Mouse (Mus musculus): ENCODE data around the gene Slc35a1.

Gene Slc35a1

DNA sequence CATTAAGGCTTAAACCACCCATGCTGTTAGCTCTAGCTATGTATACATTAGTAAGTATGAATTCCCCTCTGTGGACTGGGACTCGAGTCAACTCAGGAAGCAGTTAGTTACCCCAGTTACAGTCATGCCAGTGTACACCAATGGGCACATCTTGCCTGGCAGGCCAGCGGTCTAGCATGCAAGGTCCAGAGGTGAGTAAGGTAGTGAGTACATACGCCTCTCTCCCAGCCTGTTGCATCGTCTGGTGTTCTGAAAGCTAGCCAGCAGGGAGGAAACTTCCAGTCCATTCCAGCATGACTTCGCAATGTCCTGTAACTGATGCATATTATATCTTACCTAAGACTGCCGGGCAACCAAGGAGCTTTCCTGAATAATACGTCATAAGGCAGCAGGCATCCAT is 34.1 kb downstream of the Slc35a1 start:
- DNase-seq (ENCODE audit: low spot score), result no peak

DNA sequence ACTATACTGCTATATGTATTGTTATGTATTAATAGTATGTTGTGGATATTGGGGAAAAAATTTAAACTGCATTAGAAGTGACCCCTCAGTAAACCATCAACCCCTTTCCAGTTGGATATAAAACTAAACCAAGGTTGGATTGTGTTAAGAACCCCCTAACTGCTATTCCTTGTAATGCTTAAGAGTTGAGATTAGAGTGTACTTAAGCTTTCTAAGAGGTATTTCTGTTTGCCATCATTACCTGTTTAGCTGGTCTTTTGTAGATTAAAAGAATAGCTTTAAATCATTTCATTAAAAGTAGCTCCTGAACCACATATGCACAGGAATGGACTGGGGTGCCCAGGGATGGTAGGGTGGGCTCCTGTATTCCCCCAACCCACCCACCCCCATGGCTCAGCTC is 42.5 kb downstream of the Slc35a1 start:
- no peak for DNase-seq (ENCODE audit: low spot score)

DNA sequence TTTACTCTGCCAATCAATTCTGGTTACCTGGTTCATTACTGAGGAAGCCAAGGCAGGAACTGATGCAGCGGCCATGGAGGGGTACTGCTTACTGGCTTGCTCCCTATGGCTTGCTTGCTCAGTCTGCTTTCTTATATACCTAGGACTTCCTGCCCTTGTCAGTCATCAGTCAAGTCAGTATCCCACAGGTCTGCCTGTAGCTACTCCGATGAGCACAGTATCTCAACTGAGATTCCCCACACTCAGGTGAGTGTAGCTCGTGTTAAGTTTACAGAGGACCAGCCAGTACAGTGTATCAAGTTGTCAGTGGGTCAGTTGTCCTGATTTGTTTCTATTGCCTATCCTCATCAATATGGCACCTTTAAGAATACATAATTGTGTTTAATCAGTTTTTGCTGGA is 46.5 kb downstream of the Slc35a1 start:
- DNase-seq (ENCODE audit: low spot score), result no peak

DNA sequence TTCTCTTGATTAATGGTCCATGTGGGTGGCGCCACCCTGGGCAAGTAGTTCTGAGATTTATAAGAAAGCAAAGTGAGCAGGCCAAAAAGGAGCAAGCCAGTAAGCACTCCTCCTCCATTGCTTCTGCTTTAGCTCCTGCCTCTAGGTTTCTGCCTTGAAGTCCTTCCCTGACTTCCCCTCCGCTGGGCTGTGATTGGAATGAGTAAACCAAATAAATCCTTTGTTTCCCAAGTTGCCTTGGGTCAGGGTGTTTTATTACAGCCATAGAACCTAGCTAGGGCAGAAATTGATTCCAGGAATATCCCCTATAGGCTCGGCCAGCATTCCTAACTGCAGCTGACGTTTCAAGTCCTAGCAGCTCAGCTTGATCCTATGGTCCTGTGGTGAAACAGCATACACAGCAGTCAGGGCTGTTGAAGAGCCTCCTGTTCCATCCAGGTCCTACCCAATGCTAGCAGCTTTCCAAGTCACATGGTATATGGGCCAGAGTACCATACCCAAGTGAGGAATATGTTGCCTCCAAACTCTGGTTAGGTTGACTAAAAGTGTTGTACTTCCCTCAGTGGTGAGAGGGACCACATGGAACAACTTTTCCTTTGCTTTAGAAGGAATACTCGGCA is 47.4 kb downstream of the Slc35a1 start:
- no peak for DNase-seq (ENCODE audit: low spot score)

DNA sequence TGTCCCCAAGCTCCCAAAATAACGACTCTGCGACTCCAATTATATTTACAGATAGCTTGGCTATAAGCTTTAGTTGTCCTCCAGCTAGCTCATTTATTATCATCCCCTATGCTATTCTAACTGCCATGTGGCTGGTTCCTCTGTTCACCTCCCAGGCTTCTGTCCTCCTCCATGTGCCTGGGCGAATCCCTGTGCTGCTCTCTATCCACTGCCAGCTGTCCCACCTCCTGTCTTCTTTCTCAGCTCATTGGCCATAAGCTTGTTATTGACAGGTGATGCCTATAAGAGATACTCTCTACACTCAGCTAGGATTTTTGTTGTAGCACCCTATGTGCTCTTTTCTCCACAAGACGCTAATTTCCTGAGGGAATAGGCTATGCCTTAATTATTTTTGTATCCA is 49.4 kb downstream of the Slc35a1 start:
- no peak for DNase-seq (ENCODE audit: low spot score)

DNA sequence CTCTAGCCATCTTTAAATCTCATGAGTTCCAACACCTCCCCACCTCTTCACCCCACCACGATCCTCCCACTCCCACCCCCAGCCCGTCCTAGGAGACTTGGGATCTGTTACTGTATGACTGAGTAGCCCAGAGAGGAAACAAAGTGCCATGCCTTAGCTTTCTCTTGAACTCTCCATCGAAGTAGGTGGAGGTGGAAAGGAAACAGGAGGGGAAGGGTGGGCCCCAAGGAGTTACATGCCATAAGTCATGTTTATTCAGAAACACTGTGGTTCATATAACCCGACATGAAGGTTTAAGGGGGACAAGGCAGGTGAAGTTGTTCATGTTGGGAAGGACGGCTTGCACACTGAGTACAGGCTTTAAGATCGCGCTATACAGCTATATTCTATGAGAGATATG is 49.9 kb downstream of the Slc35a1 start:
- no peak for DNase-seq (ENCODE audit: low spot score)

DNA sequence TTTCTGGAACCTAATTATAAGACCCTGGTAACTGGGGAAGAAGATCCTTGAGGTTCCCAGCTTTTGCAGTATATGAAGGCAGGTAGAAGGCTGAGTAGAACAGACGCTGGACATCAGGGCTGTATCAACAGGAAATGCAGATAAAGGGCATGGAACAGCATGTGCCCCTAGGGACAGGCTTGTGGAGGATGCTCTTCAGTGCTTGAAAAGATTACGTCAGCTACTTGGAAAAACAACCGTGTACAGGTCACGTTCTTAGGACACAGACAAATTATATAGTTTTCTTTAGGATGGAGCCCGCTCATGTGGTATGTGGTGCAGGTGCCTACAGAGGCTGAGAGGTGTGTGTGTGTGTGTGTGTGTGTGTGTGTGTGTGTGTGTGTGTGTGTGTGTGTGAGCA is 51.2 kb downstream of the Slc35a1 start:
- DNase-seq (ENCODE audit: low spot score), result no peak

DNA sequence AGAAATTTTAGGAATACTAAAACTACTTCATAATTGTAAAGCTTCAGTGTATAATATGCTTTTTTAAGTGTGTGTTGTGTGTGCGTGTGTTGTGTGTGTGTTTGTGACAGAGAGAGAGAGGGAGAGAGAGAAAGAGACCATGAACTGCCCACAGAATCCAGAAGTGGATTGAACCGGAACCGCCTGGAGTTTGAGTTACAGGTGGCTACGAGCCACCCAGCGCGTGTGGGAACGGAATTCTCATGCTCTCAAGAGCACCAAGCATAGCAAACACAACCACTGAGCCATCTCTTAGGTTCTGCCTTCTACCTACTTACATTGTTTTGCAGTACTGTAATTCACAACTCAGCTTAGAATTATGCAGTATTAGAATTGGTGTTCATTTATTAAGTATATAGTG is 53.1 kb downstream of the Slc35a1 start:
- no peak for DNase-seq (ENCODE audit: low spot score)

DNA sequence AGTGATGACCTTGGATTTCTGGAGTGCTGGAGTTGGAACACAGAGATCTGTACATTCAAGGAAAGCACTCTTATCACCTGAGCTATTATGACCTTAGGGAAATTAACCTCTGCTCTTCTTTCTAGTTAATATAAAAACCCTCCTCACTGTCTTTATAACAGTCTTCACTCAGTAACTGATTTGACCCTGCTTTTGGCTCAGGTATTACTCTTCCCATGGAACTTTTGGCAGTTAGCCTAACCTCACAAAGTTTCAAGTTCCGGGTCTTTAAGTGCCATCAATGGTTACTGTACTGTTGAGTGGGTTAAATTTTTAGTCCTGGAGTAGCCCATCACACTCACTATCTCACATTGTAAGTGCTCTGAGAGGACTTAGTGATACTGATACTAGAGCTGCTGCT is 57.3 kb downstream of the Slc35a1 start:
- no peak for DNase-seq (ENCODE audit: low spot score)

DNA sequence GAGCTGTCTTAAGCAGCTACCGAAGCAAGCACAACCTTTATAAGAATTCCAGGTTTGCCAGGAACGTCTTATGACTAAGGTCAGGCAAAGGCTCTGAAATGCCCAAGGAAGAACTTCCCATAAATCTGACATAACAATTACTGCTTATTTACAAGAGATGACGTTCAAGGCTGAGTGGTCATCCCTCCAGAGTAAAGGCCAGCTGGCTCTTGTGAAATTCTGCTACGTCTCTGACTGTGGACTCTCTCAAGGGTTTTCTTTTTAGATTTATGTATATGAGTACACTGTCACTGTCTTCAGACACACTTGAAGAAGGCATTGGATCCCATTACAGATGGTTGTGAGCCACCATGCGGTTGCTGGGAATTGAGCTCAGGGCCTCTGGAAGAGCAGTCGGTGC is 60.8 kb downstream of the Slc35a1 start:
- no peak for DNase-seq (ENCODE audit: low spot score)

DNA sequence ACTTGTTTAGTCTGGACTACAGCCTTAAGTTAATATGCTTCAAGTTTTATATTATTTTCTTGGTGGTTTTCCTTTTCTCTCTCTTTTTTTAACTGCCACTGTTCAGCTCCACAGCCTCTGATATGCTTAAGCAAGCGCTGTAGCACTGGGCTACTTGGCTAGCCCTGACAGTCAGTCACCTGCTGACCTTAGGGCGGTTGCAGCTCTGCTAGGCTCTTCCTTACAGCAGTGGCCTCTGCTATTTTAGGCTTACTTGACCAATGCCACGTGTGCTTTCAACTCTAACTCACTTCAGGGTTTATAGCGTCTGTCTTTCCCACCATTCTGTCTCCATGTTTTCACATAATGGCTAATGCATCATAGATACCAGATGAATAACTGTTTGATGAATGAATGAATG is 61.7 kb downstream of the Slc35a1 start:
- no peak for DNase-seq (ENCODE audit: low spot score)

DNA sequence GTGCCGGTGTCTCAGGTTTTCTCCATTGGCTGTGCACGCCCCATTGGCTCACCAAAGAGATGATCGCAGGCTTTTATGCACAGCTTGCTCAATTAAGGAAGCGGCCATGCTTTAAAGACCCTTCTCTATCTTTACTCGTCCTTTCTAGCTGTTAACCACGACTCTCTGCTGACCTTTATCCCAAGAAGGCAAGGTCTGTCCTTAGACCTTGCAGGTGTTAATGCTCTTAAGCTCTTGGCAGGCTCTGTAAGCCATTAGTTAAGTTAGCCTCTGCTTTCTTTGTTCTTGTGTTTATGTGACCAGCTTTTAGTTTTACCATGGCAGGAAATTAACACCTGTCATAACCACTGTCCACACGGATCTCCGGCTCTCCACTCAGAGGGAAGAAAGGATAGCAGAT is 71.1 kb downstream of the Slc35a1 start:
- no peak for DNase-seq (ENCODE audit: low spot score)

DNA sequence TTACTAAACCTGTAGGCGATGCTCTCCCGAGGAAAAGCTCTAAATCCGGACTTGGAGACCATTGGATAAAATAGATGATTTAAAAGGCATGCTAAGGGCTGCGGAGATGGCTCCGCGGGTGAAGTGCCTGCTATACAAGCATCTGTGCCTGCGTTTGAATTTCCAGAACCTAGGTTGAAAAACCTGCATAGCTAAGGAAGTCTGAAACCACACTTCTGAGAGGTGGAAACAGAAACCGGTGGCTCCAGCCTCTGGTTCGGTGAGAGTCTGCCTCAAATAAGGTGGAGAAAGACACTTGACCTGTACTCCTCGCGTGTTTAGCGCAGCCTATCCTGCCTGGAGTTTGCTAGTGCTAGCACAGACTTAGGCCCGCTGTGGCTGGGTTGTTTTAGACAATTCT is 71.9 kb downstream of the Slc35a1 start:
- no peak for DNase-seq (ENCODE audit: low spot score)

DNA sequence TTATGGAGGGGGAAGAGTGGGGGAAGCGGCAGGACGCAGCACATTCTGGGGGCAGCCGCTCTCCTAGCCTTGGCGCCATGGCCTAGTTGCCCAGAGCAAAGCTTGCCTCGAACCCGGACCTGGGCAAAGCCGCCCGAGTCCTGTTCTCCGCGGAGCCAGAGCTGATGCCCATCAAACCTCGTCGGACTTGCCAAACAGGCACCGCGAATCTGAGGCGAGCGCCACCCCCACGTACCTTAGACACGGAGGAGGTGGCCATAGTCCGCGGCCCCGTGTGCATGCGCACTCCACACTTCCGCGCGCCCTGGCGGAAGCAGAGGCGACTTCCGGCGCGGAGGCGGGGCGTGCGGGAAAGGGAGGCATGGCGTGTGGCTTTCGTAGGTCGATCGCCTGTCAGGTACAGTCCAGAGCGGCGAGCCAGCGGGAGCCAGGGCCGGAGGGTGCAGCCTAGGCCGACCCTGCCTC is 72.6 kb downstream of the Slc35a1 start, which contains the start of the genes Orc3 and Rars2:
Gene Orc3 (minus strand): TSS at position 315 of the 465 bp plus-strand sequence.
Gene Rars2 (plus strand): TSS at position 328 of the 465 bp plus-strand sequence.
- peak; percentile 84 for DNase-seq (ENCODE audit: low spot score)

DNA sequence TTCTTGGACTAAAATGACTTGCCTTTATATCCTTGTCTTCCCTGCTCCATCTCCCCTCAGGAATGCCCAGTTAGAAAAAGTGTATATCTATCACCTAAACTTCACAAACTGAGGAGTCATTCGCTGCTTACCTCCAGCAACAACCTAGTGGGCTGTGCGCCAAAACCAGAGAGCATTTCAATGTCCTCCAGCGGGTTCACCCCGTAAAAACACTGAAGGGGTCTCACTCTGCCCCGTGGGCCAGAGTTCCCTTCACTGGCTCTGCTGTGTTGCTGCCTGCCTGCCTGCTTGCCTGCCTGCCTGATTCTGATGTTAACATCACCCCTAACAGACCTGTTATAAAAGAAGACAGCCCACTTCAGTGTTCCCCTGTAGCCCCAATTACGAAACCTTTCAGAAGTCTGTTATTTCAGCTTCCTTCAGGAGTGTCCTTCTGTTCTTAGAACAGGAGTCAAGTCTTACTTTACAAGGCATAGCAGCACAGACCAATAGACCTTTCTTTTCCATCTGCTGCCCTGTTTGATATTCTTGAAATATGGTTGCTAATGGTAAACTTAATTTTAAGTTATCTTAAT is 73.6 kb downstream of the Slc35a1 start:
- DNase-seq (ENCODE audit: low spot score), result no peak
